Mouse (Mus musculus) liver, adult 2 months (tissue): ENCODE data around the gene Klhdc8a. TPM values are rescaled to one million over a fixed set of nuclear protein-coding genes. Genes with fewer than 3 reads are reported as not detected.
A peak's percentile ranks its signal among the peaks of the same experiment; 100 is the strongest.

Experiments
- DNase-seq: peaks from one replicate; pipeline ENCODE4 v3.0.0-alpha.2; 2011; ENCODE audit warnings: low read depth, low spot score; ENCODE audit errors: extremely low read depth
- H3K27ac ChIP-seq: fragments of 200-500 bp; replicated peaks from 2 replicates; pipeline ENCODE4 v1.5.1; 2012; ENCODE audit warnings: low read depth, mild to moderate bottlenecking, control low read depth, inconsistent platforms, low read length; ENCODE audit not compliant: insufficient read depth
- H3K27me3 ChIP-seq: fragments of 200-500 bp; 2 replicates; pipeline ENCODE4 v1.6.1; 2012; ENCODE audit warnings: mild to moderate bottlenecking, moderate library complexity, low read length, inconsistent platforms; ENCODE audit not compliant: control insufficient read depth, insufficient read depth
- H3K36me3 ChIP-seq: fragments of 200-500 bp; 2 replicates; pipeline ENCODE4 v1.6.1; 2012; ENCODE audit warnings: low read length, inconsistent platforms; ENCODE audit not compliant: control insufficient read depth, insufficient read depth
- H3K4me1 ChIP-seq: fragments of 200-500 bp; 2 replicates; pipeline ENCODE4 v1.6.1; 2011; ENCODE audit warnings: low read length; ENCODE audit not compliant: control insufficient read depth, insufficient read depth
- H3K4me3 ChIP-seq: fragments of 200-500 bp; 2 replicates; pipeline ENCODE4 v1.5.1; 2011; ENCODE audit warnings: low read depth, mild to moderate bottlenecking, control low read depth, low read length, moderate library complexity; ENCODE audit not compliant: insufficient read depth
- H3K79me2 ChIP-seq: fragments of 200-500 bp; 2 replicates; pipeline ENCODE4 v1.6.1; 2012; ENCODE audit warnings: inconsistent platforms, mild to moderate bottlenecking, low read length, moderate library complexity; ENCODE audit not compliant: control insufficient read depth, insufficient read depth
- H3K9ac ChIP-seq: fragments of 200-500 bp; 2 replicates; pipeline ENCODE4 v1.6.1; 2012; ENCODE audit warnings: low read depth, mild to moderate bottlenecking, control low read depth, inconsistent platforms, low read length
- CTCF ChIP-seq: fragments of 200-500 bp; IDR thresholded peaks from 2 replicates; pipeline ENCODE4 v1.5.1; 2011; ENCODE audit warnings: low read depth, low read length, control low read depth
- POLR2A ChIP-seq: fragments of 200-500 bp; IDR thresholded peaks from 2 replicates; pipeline ENCODE4 v1.6.1; 2011; ENCODE audit warnings: low read length, control low read depth; ENCODE audit not compliant: insufficient read depth; ENCODE audit errors: extremely low read depth
- WGBS: fragments of 180-500 bp; shearing (Covaris S2); methylation state at CpG from one replicate; pipeline ENCODE4 v1.1.7; 2018; 5-methylcytosine and 5-hydroxymethylcytosine counted together
- polyA plus RNA-seq: library from polyadenylated mRNA; depleted of rRNA; stranded (reverse); fragments of >200 nt; gene quantifications from 2 replicates; pipeline ENCODE4 v1.2.3, GENCODE M21; 2012
- total RNA-seq: library from RNA; depleted of rRNA; stranded (reverse); fragments of >200 nt; gene quantifications from 2 replicates; pipeline ENCODE4 v1.2.3, GENCODE M21; 2014

Gene Klhdc8a
- total and polyA plus RNA-seq, 2 experiments = 0.18 to 1.2 TPM

- Histone ChIP-seq H3K27me3 (no peaks in the 10 kb centered on the region), H3K36me3 (peaks cover 30% of the 10 kb centered on the region), H3K4me3 (no peak overlapping the region), H3K9ac (no peak overlapping the region), H3K79me2 (no peaks in the 10 kb centered on the region), H3K4me1 (peaks cover 47% of the 10 kb centered on the region), H3K27ac (peak overlapping the region; percentile 29)
- WGBS = 67% methylated on average over 7 of the region's 7 CpGs
- DNase-seq = no peak
- TF ChIP-seq POLR2A = no peak
- no peak for TF ChIP-seq CTCF
These were observed 31.2 kb downstream of the Klhdc8a start for GRCm38 (mm10) chr1:132329656-132330055.

- no peak for DNase-seq
- TF ChIP-seq POLR2A (no peak), CTCF (no peak)
- Histone ChIP-seq H3K4me1 (peaks cover 54% of the 10 kb centered on the region), H3K9ac (no peak overlapping the region), H3K36me3 (peaks cover 24% of the 10 kb centered on the region), H3K27me3 (no peaks in the 10 kb centered on the region), H3K27ac (peak overlapping the region; percentile 29; the same call in 1 of the 2 replicates), H3K4me3 (no peak overlapping the region), H3K79me2 (no peaks in the 10 kb centered on the region)
- 84% methylated on average over 15 of the region's 15 CpGs for WGBS
These were observed 32.0 kb downstream of the Klhdc8a start for GRCm38 (mm10) chr1:132330397-132330796.

GRCm38 (mm10) chr1:132331283-132331682, 32.9 kb downstream of the Klhdc8a start:
- Histone ChIP-seq H3K27ac (no peak overlapping the region), H3K27me3 (no peaks in the 10 kb centered on the region), H3K79me2 (no peaks in the 10 kb centered on the region), H3K4me3 (no peak overlapping the region), H3K4me1 (peaks cover 63% of the 10 kb centered on the region), H3K36me3 (peaks cover 21% of the 10 kb centered on the region), H3K9ac (no peak overlapping the region)
- WGBS = 86% methylated on average over 17 of the region's 17 CpGs
- DNase-seq = no peak
- no peak for TF ChIP-seq CTCF
- TF ChIP-seq POLR2A = no peak

GRCm38 (mm10) chr1:132333201-132333600, 34.8 kb downstream of the Klhdc8a start:
- DNase-seq = peak; percentile 72
- Histone ChIP-seq H3K36me3 (peaks cover 21% of the 10 kb centered on the region), H3K9ac (no peak overlapping the region), H3K4me3 (no peak overlapping the region), H3K4me1 (peaks cover 60% of the 10 kb centered on the region), H3K79me2 (no peaks in the 10 kb centered on the region), H3K27ac (peak overlapping the region; percentile 80), H3K27me3 (no peaks in the 10 kb centered on the region)
- no peak for TF ChIP-seq POLR2A
- TF ChIP-seq CTCF = no peak
- WGBS = 10% methylated on average over 2 of the region's 2 CpGs

- WGBS = 9% methylated on average over 4 of the region's 4 CpGs
- Histone ChIP-seq H3K27me3 (no peaks in the 10 kb centered on the region), H3K79me2 (no peaks in the 10 kb centered on the region), H3K4me1 (peaks cover 60% of the 10 kb centered on the region), H3K4me3 (no peak overlapping the region), H3K36me3 (peaks cover 21% of the 10 kb centered on the region), H3K27ac (peak overlapping the region; percentile 80), H3K9ac (0 out of 2 replicates have a peak overlapping the region, but pooled peaks have one; percentile 21)
- peak; percentile 91 for DNase-seq
- TF ChIP-seq CTCF (no peak), POLR2A (no peak)
These were observed 35.3 kb downstream of the Klhdc8a start for GRCm38 (mm10) chr1:132333675-132334141.

GRCm38 (mm10) chr1:132334178-132334801, 35.9 kb downstream of the Klhdc8a start:
- Histone ChIP-seq H3K36me3 (peaks cover 21% of the 10 kb centered on the region), H3K4me1 (peaks cover 61% of the 10 kb centered on the region), H3K4me3 (no peak overlapping the region), H3K27me3 (no peaks in the 10 kb centered on the region), H3K79me2 (no peaks in the 10 kb centered on the region), H3K27ac (peak overlapping the region; percentile 80), H3K9ac (no peak overlapping the region)
- WGBS = 18% methylated on average over 6 of the region's 6 CpGs
- DNase-seq = no peak
- TF ChIP-seq CTCF (no peak), POLR2A (no peak)
